Mouse (Mus musculus) brain, embryonic 14.5 days (tissue): ENCODE results near the gene Nedd9. TPM values are rescaled to one million over a fixed set of nuclear protein-coding genes. Genes with fewer than 3 reads are reported as not detected.
A peak's percentile ranks its signal among the peaks of the same experiment; 100 is the strongest.

ENCODE experiments used
- DNase-seq: peaks from one replicate; pipeline ENCODE4 v3.0.0-alpha.2; 2011; ENCODE audit warnings: low read depth
- CTCF ChIP-seq: fragments of 200-500 bp; IDR thresholded peaks from 2 replicates; pipeline ENCODE4 v1.5.1; 2012; ENCODE audit warnings: inconsistent platforms, mild to moderate bottlenecking, moderate library complexity, borderline replicate concordance; ENCODE audit not compliant: insufficient read depth, insufficient read length; ENCODE audit errors: extremely low read depth
- POLR2A ChIP-seq: fragments of 200-500 bp; IDR thresholded peaks from 2 replicates; pipeline ENCODE4 v1.6.1; 2012; ENCODE audit warnings: mild to moderate bottlenecking, inconsistent platforms, borderline replicate concordance; ENCODE audit not compliant: poor library complexity, insufficient read depth, insufficient read length, severe bottlenecking; ENCODE audit errors: extremely low read depth
- polyA plus RNA-seq: library from polyadenylated mRNA; depleted of rRNA; stranded (reverse); fragments of >200 nt; gene quantifications from 2 replicates; pipeline ENCODE4 v1.2.3, GENCODE M21; 2012

Nedd9 gene
- polyA plus RNA-seq, 1 experiment = 14.1 TPM

- TF ChIP-seq CTCF (no peak), POLR2A (no peak)
- DNase-seq = no peak
Measured at GRCm38 (mm10) chr13:41345756-41346155, 141.4 kb downstream of the Nedd9 start.

DNA sequence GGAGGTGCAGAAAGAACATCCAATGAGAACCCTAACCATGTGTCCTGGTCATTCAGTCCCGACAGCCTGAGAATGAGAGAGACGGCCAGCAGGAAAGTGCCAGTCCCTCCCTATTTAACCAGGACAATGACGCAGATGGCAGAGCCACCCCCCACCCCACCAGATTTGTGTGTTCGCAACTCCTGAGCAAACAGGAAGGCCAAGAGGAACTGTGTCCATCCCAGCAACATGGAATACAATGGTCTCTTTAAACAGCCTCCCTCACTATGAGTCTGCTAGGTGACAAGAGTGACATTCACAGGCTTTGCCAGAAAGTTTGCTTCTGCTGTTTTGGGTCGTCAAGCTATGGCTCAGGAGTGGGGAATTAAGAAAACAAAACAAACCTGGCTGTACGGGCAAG lies 141.9 kb downstream of the Nedd9 start:
- TF ChIP-seq POLR2A (no peak), CTCF (no peak)
- peak; percentile 63 for DNase-seq

- TF ChIP-seq CTCF (no peak), POLR2A (no peak)
- DNase-seq = no peak
Measured at GRCm38 (mm10) chr13:41343887-41344266, 143.3 kb downstream of the Nedd9 start.

DNA sequence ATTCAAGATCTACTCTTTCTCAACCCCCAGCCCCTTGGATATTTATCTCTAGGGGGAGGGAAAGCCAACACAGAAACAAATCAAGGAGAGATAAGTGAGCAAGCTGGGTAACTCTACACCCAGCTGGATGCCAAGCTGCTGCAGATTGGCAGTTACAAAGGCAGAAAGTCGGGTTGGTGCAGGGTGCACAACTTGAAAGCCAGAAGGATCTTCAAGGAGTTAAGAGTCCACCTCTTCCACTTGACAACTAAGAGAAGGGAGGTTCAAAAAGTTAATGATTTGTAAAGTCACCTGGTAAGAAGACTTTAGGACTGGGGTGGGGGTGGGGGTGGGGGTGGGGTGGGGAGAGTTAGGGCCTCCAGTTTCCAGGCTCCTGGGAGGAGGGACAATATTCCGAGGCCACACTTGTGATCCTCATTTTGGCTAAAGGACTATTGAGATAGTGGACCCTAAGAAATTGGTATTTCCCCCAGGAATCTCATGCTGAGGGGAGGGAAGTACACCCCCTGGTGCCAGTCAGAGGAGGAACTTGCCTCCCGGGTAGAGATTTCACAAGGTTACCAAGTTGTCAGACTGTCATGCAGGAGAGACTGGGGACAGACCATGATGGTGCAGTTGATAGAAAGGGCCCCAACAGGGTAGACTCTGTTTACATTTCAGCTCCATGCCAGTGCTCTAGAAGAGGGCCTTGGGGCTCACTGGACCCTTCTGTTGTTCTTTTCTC lies 143.8 kb downstream of the Nedd9 start:
- TF ChIP-seq CTCF = no peak
- TF ChIP-seq POLR2A = no peak
- DNase-seq = no peak

GRCm38 (mm10) chr13:41341422-41341821 lies 145.7 kb downstream of the Nedd9 start:
- TF ChIP-seq POLR2A = no peak
- no peak for TF ChIP-seq CTCF
- DNase-seq = peak; percentile 68

GRCm38 (mm10) chr13:41339653-41340351 lies 147.4 kb downstream of the Nedd9 start:
- peak; percentile 95 for DNase-seq

DNA sequence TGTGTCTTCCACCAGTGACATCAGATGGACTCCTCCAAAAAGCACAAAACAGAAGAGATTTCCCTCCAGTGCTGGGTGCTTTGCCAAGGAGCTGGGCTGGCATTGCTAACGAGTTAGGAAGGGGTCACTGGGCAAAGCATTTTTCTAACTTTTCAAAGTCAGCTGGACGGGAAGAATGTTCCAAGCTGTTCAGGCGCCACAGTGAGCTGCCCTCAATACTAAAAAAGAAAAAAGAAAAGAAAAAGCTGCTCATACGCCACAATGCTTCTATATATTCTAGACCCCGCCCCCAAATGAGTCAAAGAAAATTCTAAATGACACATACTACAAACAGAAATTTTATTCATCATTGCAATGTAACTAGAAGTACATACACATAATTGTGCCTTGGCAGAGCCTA lies 148.0 kb downstream of the Nedd9 start:
- DNase-seq = peak; percentile 63
- TF ChIP-seq CTCF = no peak
- TF ChIP-seq POLR2A = no peak

More at GRCm38 (mm10) chr13:41339653-41340351, 147.4 kb downstream of the Nedd9 start:
- TF ChIP-seq POLR2A (no peak), CTCF (no peak)

GRCm38 (mm10) chr13:41337407-41337806 lies 149.8 kb downstream of the Nedd9 start:
- no peak for DNase-seq
- no peak for TF ChIP-seq POLR2A
- TF ChIP-seq CTCF = no peak

DNA sequence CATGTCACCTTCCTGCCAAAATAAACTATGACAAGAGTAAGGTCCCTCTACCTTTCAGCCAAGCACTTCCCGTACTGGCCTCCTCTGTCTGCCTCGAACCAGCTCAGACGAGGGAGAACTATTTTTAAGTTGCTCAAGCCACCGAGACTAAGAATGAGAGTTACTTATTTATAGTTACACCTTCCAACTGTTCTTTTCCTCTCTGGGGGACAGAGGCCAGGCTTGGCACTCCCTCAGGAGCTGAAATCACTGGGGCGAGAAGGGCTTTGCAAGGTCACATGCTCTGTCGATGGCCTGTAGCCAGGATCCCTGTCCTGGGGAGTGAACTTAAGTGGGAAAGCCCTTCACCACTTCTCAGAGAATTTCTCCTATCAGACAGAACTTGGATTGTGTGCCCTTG lies 150.9 kb downstream of the Nedd9 start:
- TF ChIP-seq CTCF = no peak
- TF ChIP-seq POLR2A = no peak
- peak; percentile 69 for DNase-seq

- TF ChIP-seq CTCF (no peak), POLR2A (no peak)
- DNase-seq = no peak
Measured at GRCm38 (mm10) chr13:41335767-41336166, 151.4 kb downstream of the Nedd9 start.

GRCm38 (mm10) chr13:41334641-41335000 lies 152.5 kb downstream of the Nedd9 start:
- peak; percentile 69 for DNase-seq
- no peak for TF ChIP-seq CTCF
- no peak for TF ChIP-seq POLR2A

- DNase-seq = no peak
- no peak for TF ChIP-seq POLR2A
- no peak for TF ChIP-seq CTCF
Measured at GRCm38 (mm10) chr13:41333889-41334640, 153.1 kb downstream of the Nedd9 start.

DNA sequence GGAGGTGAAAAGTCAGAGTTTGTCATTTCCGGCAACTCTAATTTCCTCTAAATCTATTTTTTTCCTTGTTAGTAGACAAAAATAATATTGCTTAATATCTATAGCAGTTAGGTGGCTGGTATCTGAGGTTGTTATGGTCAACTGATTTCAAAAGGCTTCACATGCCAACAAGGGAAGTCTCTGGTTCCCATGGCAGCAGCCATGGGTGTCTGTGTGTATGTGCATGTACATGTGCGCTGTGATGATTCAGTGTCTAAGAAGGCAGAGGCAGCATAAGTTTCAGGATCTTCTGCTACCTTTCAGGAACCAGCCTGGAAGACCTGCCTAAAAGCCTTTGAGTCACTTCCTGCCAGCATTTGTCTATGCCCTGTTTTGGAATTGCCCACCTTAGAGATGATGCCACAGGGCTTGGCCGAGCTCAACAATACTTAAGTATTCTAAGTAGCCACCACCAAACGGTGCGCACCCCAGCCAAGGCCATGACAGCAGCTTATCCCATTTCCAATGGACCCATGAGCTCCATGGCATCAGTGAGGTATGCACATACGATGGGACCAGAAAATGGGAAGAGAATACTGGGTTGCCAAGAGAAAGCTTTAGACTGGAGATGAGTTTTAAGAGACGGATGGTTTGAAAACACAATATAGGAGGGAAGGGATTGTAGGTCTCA lies 155.4 kb downstream of the Nedd9 start:
- TF ChIP-seq POLR2A (no peak), CTCF (no peak)
- DNase-seq = no peak
